Mouse (Mus musculus) midbrain, embryonic 14.5 days (tissue): Measurements from ENCODE around the gene Atg4d. TPM values are rescaled to one million over a fixed set of nuclear protein-coding genes. Genes with fewer than 3 reads are reported as not detected.

Source experiments
- ATAC-seq: fragments of 200-750 bp; cut with Nextera tagmentation; 2 replicates; pipeline ENCODE4 v1.8.0; 2017; ENCODE audit warnings: moderate number of reproducible peaks, moderate library complexity; ENCODE audit not compliant: low FRiP score, low TSS enrichment
- DNase-seq: peaks from one replicate; pipeline ENCODE4 v3.0.0-alpha.2; 2015
- H3K27ac ChIP-seq: fragments of 300-500 bp; sonication (generic); replicated peaks from 2 replicates; pipeline ENCODE4 v1.5.1; 2014; ENCODE audit warnings: mild to moderate bottlenecking, low read depth, low read length, moderate library complexity
- H3K27me3 ChIP-seq: fragments of 300-500 bp; sonication (generic); 2 replicates; pipeline ENCODE4 v1.6.1; 2014; ENCODE audit warnings: low read length, control low read depth, mixed read lengths; ENCODE audit not compliant: control insufficient read depth, insufficient read depth
- H3K36me3 ChIP-seq: fragments of 300-500 bp; sonication (generic); 2 replicates; pipeline ENCODE4 v1.6.1; 2014; ENCODE audit warnings: low read length, control low read depth; ENCODE audit not compliant: control insufficient read depth, insufficient read depth
- H3K4me1 ChIP-seq: fragments of 300-500 bp; sonication (generic); 2 replicates; pipeline ENCODE4 v1.6.1; 2014; ENCODE audit warnings: mild to moderate bottlenecking, antibody characterized with exemption, low read length, control low read depth; ENCODE audit not compliant: control insufficient read depth, insufficient read depth
- H3K4me2 ChIP-seq: fragments of 300-500 bp; sonication (generic); 2 replicates; pipeline ENCODE4 v1.6.1; 2014; ENCODE audit warnings: mild to moderate bottlenecking, low read length, moderate library complexity
- H3K4me3 ChIP-seq: fragments of 300-500 bp; sonication (generic); replicated peaks from 2 replicates; pipeline ENCODE4 v1.5.1; 2014; ENCODE audit warnings: low read depth, low read length
- H3K9ac ChIP-seq: fragments of 300-500 bp; sonication (generic); replicated peaks from 2 replicates; pipeline ENCODE4 v1.6.1; 2014; ENCODE audit warnings: mild to moderate bottlenecking, low read length, moderate library complexity
- H3K9me3 ChIP-seq: fragments of 300-500 bp; sonication (generic); 2 replicates; pipeline ENCODE4 v1.6.1; 2016; ENCODE audit warnings: low read length, control low read depth, mixed read lengths; ENCODE audit not compliant: control insufficient read depth
- WGBS: fragments of 180-500 bp; shearing (Covaris S2); extraction: QIAGEN DNeasy Blood & Tissue Kit; methylation state at CpG from one replicate; pipeline ENCODE4 v1.1.7; 2014; 5-methylcytosine and 5-hydroxymethylcytosine counted together
- polyA plus RNA-seq: library from polyadenylated mRNA; unstranded; fragments of >200 nt; fragmentation: Nextera tagmentation; extraction: Ambion mirVana; gene quantifications from 2 replicates; pipeline ENCODE4 v1.2.1, GENCODE M21; 2014

Gene Atg4d
- polyA plus RNA-seq, 1 experiment from 2014 or later: 44.7 TPM

GRCm38 (mm10) chr9:21237368-21238003, 27.6 kb upstream of the Atg4d start:
- H3K36me3 ChIP-seq: peaks cover 16% of the 10 kb centered on the region
- peaks cover 15% of the 10 kb centered on the region for H3K4me1 ChIP-seq
- DNase-seq: peak; percentile 68
- ATAC-seq: no peak
- peaks cover 3% of the 10 kb centered on the region; the same call in 1 of the 2 replicates for H3K27me3 ChIP-seq
- no peaks in the 10 kb centered on the region for H3K9me3 ChIP-seq
- H3K4me3 ChIP-seq: peak overlapping the region; percentile 87
- H3K4me2 ChIP-seq: peak overlapping the region; percentile 87
- H3K9ac ChIP-seq: peak overlapping the region; percentile 98
- WGBS: 17% methylated on average over 19 of the region's 19 CpGs
- peak overlapping the region; percentile 89 for H3K27ac ChIP-seq

- Histone ChIP-seq H3K9me3 (no peaks in the 10 kb centered on the region), H3K27me3 (peaks cover 10% of the 10 kb centered on the region)
- 2% methylated on average over 31 of the region's 31 CpGs for WGBS
These were observed 26.9 kb upstream of the Atg4d start for GRCm38 (mm10) chr9:21238004-21238732.

GRCm38 (mm10) chr9:21238733-21239464, 26.2 kb upstream of the Atg4d start, which contains the start of gene Keap1:
TSS of gene Keap1 (minus strand) at chr9:21239361.
- H3K27me3 ChIP-seq: peaks cover 17% of the 10 kb centered on the region
- peaks cover 15% of the 10 kb centered on the region for H3K4me1 ChIP-seq
- H3K4me2 ChIP-seq: peak within 1 kb of the TSS; percentile 87
- no peaks in the 10 kb centered on the region for H3K9me3 ChIP-seq
- peak within 1 kb of the TSS; percentile 87 for H3K4me3 ChIP-seq
- peak within 1 kb of the TSS; percentile 89 for H3K27ac ChIP-seq
- WGBS: under 1% methylated on average over 90 of the region's 90 CpGs
- peak within 1 kb of the TSS; percentile 98 for H3K9ac ChIP-seq
- peak; percentile 86 for ATAC-seq
- peak; percentile 90 for DNase-seq
- H3K36me3 ChIP-seq: peaks cover 3% of the 10 kb centered on the region

More at GRCm38 (mm10) chr9:21238004-21238732, 26.9 kb upstream of the Atg4d start:
- Histone ChIP-seq H3K9ac (peak overlapping the region; percentile 98), H3K4me2 (peak overlapping the region; percentile 87), H3K36me3 (peaks cover 10% of the 10 kb centered on the region), H3K4me1 (peaks cover 15% of the 10 kb centered on the region), H3K4me3 (peak overlapping the region; percentile 87), H3K27ac (peak overlapping the region; percentile 89)
- peak; percentile 21 for ATAC-seq
- DNase-seq: no peak

GRCm38 (mm10) chr9:21239465-21239848, 25.6 kb upstream of the Atg4d start:
- Histone ChIP-seq H3K4me1 (peaks cover 15% of the 10 kb centered on the region), H3K9ac (peak overlapping the region; percentile 98), H3K27ac (no peak overlapping the region; the same call in 1 of the 2 replicates), H3K9me3 (no peaks in the 10 kb centered on the region), H3K36me3 (no peaks in the 10 kb centered on the region; the same call in none of the 2 replicates), H3K4me2 (peak overlapping the region; percentile 87), H3K4me3 (peak overlapping the region; percentile 87), H3K27me3 (peaks cover 22% of the 10 kb centered on the region)
- ATAC-seq (no peak), DNase-seq (no peak)
- WGBS: 35% methylated on average over 4 of the region's 4 CpGs

- Histone ChIP-seq H3K9me3 (no peaks in the 10 kb centered on the region), H3K4me2 (no peak overlapping the region), H3K9ac (no peak overlapping the region), H3K27ac (no peak overlapping the region), H3K4me1 (peaks cover 15% of the 10 kb centered on the region), H3K36me3 (no peaks in the 10 kb centered on the region), H3K27me3 (peaks cover 41% of the 10 kb centered on the region), H3K4me3 (no peak overlapping the region)
- WGBS: 5% methylated on average over 11 of the region's 11 CpGs
- DNase-seq (peak; percentile 93), ATAC-seq (no peak)
These were observed 23.8 kb upstream of the Atg4d start for GRCm38 (mm10) chr9:21241343-21241742.

GRCm38 (mm10) chr9:21243826-21244427, 21.2 kb upstream of the Atg4d start:
- WGBS: 4% methylated on average over 42 of the region's 42 CpGs
- H3K36me3 ChIP-seq: no peaks in the 10 kb centered on the region
- no peaks in the 10 kb centered on the region for H3K9me3 ChIP-seq
- peak; percentile 28 for DNase-seq
- ATAC-seq: no peak
- no peaks in the 10 kb centered on the region for H3K4me1 ChIP-seq
- peak overlapping the region; percentile 40 for H3K4me3 ChIP-seq
- H3K9ac ChIP-seq: peak overlapping the region; percentile 46
- H3K4me2 ChIP-seq: peak overlapping the region; percentile 71
- peaks cover 60% of the 10 kb centered on the region for H3K27me3 ChIP-seq
- peak overlapping the region; percentile 70 for H3K27ac ChIP-seq

- H3K4me3 ChIP-seq: peak overlapping the region; percentile 40
- H3K27ac ChIP-seq: peak overlapping the region; percentile 70
- ATAC-seq (peak; percentile 72), DNase-seq (peak; percentile 70)
- H3K36me3 ChIP-seq: no peaks in the 10 kb centered on the region
- no peaks in the 10 kb centered on the region for H3K4me1 ChIP-seq
- H3K9me3 ChIP-seq: no peaks in the 10 kb centered on the region
- H3K4me2 ChIP-seq: peak overlapping the region; percentile 71
- peaks cover 66% of the 10 kb centered on the region for H3K27me3 ChIP-seq
- under 1% methylated on average over 72 of the region's 72 CpGs for WGBS
- H3K9ac ChIP-seq: peak overlapping the region; percentile 46
These were observed 20.5 kb upstream of the Atg4d start for GRCm38 (mm10) chr9:21244428-21245112.

- Histone ChIP-seq H3K4me3 (peak overlapping the region; percentile 40), H3K36me3 (no peaks in the 10 kb centered on the region), H3K9me3 (no peaks in the 10 kb centered on the region), H3K4me1 (no peaks in the 10 kb centered on the region), H3K9ac (peak overlapping the region; percentile 46), H3K27me3 (peaks cover 71% of the 10 kb centered on the region), H3K27ac (no peak overlapping the region; the same call in 1 of the 2 replicates), H3K4me2 (peak overlapping the region; percentile 71)
- ATAC-seq (no peak), DNase-seq (no peak)
- 2% methylated on average over 16 of the region's 16 CpGs for WGBS
These were observed 20.0 kb upstream of the Atg4d start for GRCm38 (mm10) chr9:21245113-21245487.
